Mouse (Mus musculus) kidney, adult 2 months (tissue): ENCODE data around the gene Tmcc3. TPM values are rescaled to one million over a fixed set of nuclear protein-coding genes. Genes with fewer than 3 reads are reported as not detected.
A peak's percentile ranks its signal among the peaks of the same experiment; 100 is the strongest.

Experiments used
- DNase-seq: peaks from one replicate; pipeline ENCODE4 v3.0.0; 2021
- H3K27ac ChIP-seq: fragments of 200-500 bp; 2 replicates; pipeline ENCODE4 v1.5.1; 2012; ENCODE audit warnings: low read depth, low read length, control low read depth, inconsistent platforms; ENCODE audit not compliant: insufficient read depth
- H3K27me3 ChIP-seq: fragments of 200-500 bp; replicated peaks from 2 replicates; pipeline ENCODE4 v1.6.1; 2012; ENCODE audit warnings: mild to moderate bottlenecking, moderate library complexity, low read length, inconsistent platforms; ENCODE audit not compliant: control insufficient read depth, insufficient read depth
- H3K36me3 ChIP-seq: fragments of 200-500 bp; 2 replicates; pipeline ENCODE4 v1.6.1; 2012; ENCODE audit warnings: mild to moderate bottlenecking, moderate library complexity, low read length, inconsistent platforms; ENCODE audit not compliant: control insufficient read depth, insufficient read depth
- H3K4me1 ChIP-seq: fragments of 200-500 bp; 2 replicates; pipeline ENCODE4 v1.6.1; 2011; ENCODE audit warnings: low read length; ENCODE audit not compliant: control insufficient read depth, insufficient read depth
- H3K4me3 ChIP-seq: fragments of 200-500 bp; 2 replicates; pipeline ENCODE4 v1.5.1; 2011; ENCODE audit warnings: mild to moderate bottlenecking, low read depth, low read length, control low read depth; ENCODE audit not compliant: insufficient read depth
- CTCF ChIP-seq: fragments of 200-500 bp; conservative IDR thresholded peaks from 2 replicates; pipeline ENCODE4 v1.5.1; 2011; ENCODE audit warnings: low read depth, mild to moderate bottlenecking, control low read depth, low read length, moderate library complexity, mixed read lengths; ENCODE audit not compliant: insufficient read depth, insufficient read length
- POLR2A ChIP-seq: fragments of 200-500 bp; IDR thresholded peaks from one replicate; pipeline ENCODE4 v1.6.1; 2011; ENCODE audit warnings: low read depth, low read length, control low read depth
- WGBS: fragments of 180-500 bp; shearing (Covaris S2); methylation state at CpG from one replicate; pipeline ENCODE4 v1.1.7; 2018; 5-methylcytosine and 5-hydroxymethylcytosine counted together
- polyA plus RNA-seq: library from polyadenylated mRNA; depleted of rRNA; stranded (reverse); fragments of >200 nt; gene quantifications from 2 replicates; pipeline ENCODE4 v1.2.3, GENCODE M21; 2012

Gene Tmcc3
- polyA plus RNA-seq, 1 experiment = 11.2 TPM

GRCm38 (mm10) chr10:94571927-94572620, 260.3 kb downstream of the Tmcc3 start:
- DNase-seq = no peak
- Histone ChIP-seq H3K36me3 (no peaks in the 10 kb centered on the region), H3K4me1 (peaks cover 4% of the 10 kb centered on the region; the same call in 1 of the 2 replicates), H3K27me3 (no peaks in the 10 kb centered on the region), H3K27ac (no peak overlapping the region), H3K4me3 (no peak overlapping the region)
- WGBS = 91% methylated on average over 9 of the region's 9 CpGs
- no peak for TF ChIP-seq CTCF
- no peak for TF ChIP-seq POLR2A

DNA sequence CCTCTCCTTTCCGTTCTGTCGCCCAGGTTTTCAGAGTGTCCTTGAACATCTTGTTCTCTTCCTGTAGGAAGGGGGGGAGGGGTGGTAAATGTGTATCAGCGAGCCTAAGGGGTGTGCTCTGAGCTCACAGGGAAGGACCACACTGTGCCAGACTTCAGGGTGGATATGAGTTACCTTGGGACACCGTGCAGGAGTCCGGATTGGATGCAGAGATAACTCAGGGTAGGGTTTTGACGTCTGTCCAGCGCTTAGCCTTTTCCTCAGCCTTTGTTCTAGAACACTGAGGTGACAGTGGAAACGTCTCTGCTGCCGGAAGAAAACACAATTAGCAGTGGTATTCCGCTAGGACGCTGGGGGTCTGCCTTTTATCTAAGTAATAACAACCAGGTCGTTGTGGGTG, 261.0 kb downstream of the Tmcc3 start:
- peak; percentile 25 for DNase-seq
- TF ChIP-seq POLR2A (no peak), CTCF (no peak)
- H3K4me1 ChIP-seq = peaks cover 4% of the 10 kb centered on the region; the same call in 1 of the 2 replicates
- 56% methylated on average over 12 of the region's 12 CpGs for WGBS
- H3K27me3 ChIP-seq = no peaks in the 10 kb centered on the region
- H3K36me3 ChIP-seq = no peaks in the 10 kb centered on the region
- no peak overlapping the region for H3K4me3 ChIP-seq
- no peak overlapping the region for H3K27ac ChIP-seq

- peak; percentile 46 for DNase-seq
- TF ChIP-seq CTCF = no peak
- no peak for TF ChIP-seq POLR2A
- Histone ChIP-seq H3K4me3 (no peak overlapping the region), H3K27me3 (no peaks in the 10 kb centered on the region), H3K27ac (no peak overlapping the region), H3K36me3 (no peaks in the 10 kb centered on the region), H3K4me1 (peaks cover 4% of the 10 kb centered on the region; the same call in 1 of the 2 replicates)
- WGBS = 74% methylated on average over 13 of the region's 13 CpGs
Observed at GRCm38 (mm10) chr10:94574451-94575333, 262.9 kb downstream of the Tmcc3 start.

GRCm38 (mm10) chr10:94575958-94576357, 264.2 kb downstream of the Tmcc3 start:
- 41% methylated on average over 8 of the region's 8 CpGs for WGBS
- DNase-seq = peak; percentile 54
- H3K27ac ChIP-seq = no peak overlapping the region
- peak; percentile 17; the same call in 1 of the 2 replicates for TF ChIP-seq CTCF
- TF ChIP-seq POLR2A = no peak
- no peaks in the 10 kb centered on the region for H3K36me3 ChIP-seq
- H3K4me1 ChIP-seq = peaks cover 4% of the 10 kb centered on the region; the same call in 1 of the 2 replicates
- H3K27me3 ChIP-seq = no peaks in the 10 kb centered on the region
- no peak overlapping the region for H3K4me3 ChIP-seq

- TF ChIP-seq CTCF (no peak), POLR2A (no peak)
- H3K27ac ChIP-seq = no peak overlapping the region
- 87% methylated on average over 15 of the region's 15 CpGs for WGBS
- no peaks in the 10 kb centered on the region; the same call in 1 of the 2 replicates for H3K36me3 ChIP-seq
- no peak overlapping the region for H3K4me3 ChIP-seq
- DNase-seq = no peak
- no peaks in the 10 kb centered on the region for H3K27me3 ChIP-seq
- H3K4me1 ChIP-seq = no peaks in the 10 kb centered on the region
Observed at GRCm38 (mm10) chr10:94578870-94579269, 267.1 kb downstream of the Tmcc3 start.

DNA sequence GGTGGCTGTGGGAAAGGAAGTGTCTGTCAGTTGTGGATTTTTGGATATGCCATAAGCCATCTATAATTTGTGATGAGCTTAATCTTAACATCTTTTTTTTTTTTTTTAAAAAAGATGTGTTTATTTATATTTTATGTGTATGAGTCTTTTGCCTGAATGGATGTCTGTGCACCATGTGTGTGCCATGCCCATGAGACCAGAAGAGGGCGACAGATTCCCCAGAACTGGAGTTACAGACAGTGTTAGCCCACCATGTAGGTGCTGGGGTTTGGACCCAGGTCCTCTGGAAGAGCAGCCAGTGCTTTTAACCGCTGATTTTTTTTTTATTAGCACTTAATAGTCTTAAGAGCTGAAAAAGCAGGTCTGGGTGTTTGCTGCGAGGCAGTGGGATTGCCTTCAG, 269.6 kb downstream of the Tmcc3 start:
- no peak for DNase-seq
- no peaks in the 10 kb centered on the region; the same call in 1 of the 2 replicates for H3K36me3 ChIP-seq

DNA sequence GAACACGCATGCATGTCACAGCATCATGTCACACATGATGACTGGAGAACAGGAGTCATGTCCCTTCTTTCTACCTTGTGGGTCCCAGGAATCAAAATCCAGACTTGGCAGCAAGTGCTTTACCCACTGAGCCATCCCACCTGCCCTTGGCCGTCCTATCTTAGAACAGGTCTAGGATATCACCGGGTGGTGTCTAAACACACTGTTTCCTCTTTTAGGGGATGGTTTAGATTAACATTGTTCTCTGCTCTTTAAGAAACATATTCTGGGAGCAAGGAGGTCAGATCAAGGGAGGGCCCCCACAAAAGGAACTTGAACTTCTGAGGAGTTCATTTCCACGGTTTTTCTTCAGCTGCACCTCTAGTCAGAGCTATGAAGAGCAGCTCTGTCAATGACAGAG, 272.0 kb downstream of the Tmcc3 start:
- no peak overlapping the region for H3K4me3 ChIP-seq
- TF ChIP-seq POLR2A = no peak
- no peak for TF ChIP-seq CTCF
- H3K4me1 ChIP-seq = no peaks in the 10 kb centered on the region
- no peaks in the 10 kb centered on the region for H3K27me3 ChIP-seq
- no peaks in the 10 kb centered on the region; the same call in 1 of the 2 replicates for H3K36me3 ChIP-seq
- 80% methylated on average over 4 of the region's 4 CpGs for WGBS
- no peak overlapping the region for H3K27ac ChIP-seq
- DNase-seq = no peak

More for the DNA sequence above, 269.6 kb downstream of the Tmcc3 start:
- H3K27me3 ChIP-seq = no peaks in the 10 kb centered on the region
- no peak for TF ChIP-seq POLR2A
- 0 out of 2 replicates have a peak, but pooled peaks have one; percentile 20 for TF ChIP-seq CTCF
- WGBS = 97% methylated on average over 3 of the region's 3 CpGs
- no peak overlapping the region for H3K27ac ChIP-seq
- H3K4me1 ChIP-seq = no peaks in the 10 kb centered on the region
- H3K4me3 ChIP-seq = no peak overlapping the region
